Mouse (Mus musculus): ENCODE results near the gene Klk1b9. TPM values are rescaled to one million over a fixed set of nuclear protein-coding genes. Genes with fewer than 3 reads are reported as not detected.
"Not testable (repeated sequence)": the region's sequence is repeated elsewhere in the genome, so short reads cannot be mapped to it uniquely, and the experiment has no call there.

Gene Klk1b9
- polyA plus RNA-seq, 1 experiment from 2014 or later, result not detected

DNA sequence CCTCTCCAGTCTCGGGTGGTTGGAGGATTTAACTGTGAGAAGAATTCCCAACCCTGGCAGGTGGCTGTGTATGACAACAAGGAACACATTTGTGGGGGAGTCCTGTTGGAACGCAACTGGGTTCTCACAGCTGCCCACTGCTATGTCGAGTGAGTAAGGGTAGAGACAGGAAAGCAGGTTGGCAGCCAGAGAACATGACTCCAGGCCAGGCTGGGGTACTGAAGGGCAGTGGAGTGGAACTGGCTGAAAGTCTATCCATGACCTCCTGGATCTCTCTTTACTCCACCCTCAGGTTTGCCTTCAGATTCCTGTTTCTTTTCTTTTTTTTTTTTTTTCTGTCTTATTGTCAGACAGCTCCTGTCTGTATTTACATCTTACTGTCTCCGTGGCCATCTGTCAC is 23.2 kb upstream of the Klk1b9 start:
- Histone ChIP-seq H3K4me2 (ENCODE audit: low read length) (no peak overlapping the region), H3K9me3 (ENCODE audit: control insufficient read depth, low read length) (no peaks in the 10 kb centered on the region), H3K9ac (ENCODE audit: low read length) (no peak overlapping the region), H3K4me3 (ENCODE audit: low read depth, low read length) (no peak overlapping the region), H3K27me3 (replicated peaks; ENCODE audit: control insufficient read depth, insufficient read depth, low read length) (no peaks in the 10 kb centered on the region), H3K4me1 (replicated peaks; ENCODE audit: control insufficient read depth, insufficient read depth, low read length) (no peaks in the 10 kb centered on the region), H3K36me3 (ENCODE audit: control insufficient read depth, insufficient read depth, low read length) (no peaks in the 10 kb centered on the region), H3K27ac (ENCODE audit: low read depth) (no peak overlapping the region)
- whole genome bisulfite sequencing, result 60% methylated on average over 4 of the region's 4 CpGs
- no peak for ATAC-seq (replicated peaks; ENCODE audit: low FRiP score, low TSS enrichment, low read depth)
- DNase-seq (ENCODE audit: low spot score), result no peak

DNA sequence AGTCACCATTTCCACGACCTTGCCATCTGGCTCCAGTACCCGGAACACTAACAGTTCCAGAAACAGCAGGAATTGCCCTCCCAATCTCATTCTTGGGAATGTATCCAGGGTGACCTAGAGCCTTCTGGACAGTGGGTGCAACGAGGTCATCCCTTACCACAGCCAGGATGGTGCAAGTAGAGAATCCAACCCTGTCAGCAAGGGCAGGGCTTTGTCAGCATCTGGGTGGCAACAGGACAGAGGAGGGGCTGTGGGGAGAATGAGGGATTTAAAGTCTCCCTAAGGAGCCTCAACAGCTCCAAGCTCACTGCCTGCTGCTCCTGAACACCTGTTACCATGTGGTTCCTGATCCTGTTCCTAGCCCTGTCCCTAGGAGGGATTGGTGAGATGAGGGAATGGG is 9.4 kb upstream of the Klk1b9 start, which contains the start of gene Klk1b1:
Klk1b1 (plus strand) TSS at position 301 of the 400 bp plus-strand sequence.
- DNase-seq (ENCODE audit: low spot score) (no peak), ATAC-seq (replicated peaks; ENCODE audit: low FRiP score, low TSS enrichment, low read depth) (no peak)
- Histone ChIP-seq H3K36me3 (ENCODE audit: control insufficient read depth, insufficient read depth, low read length) (no peaks in the 10 kb centered on the region), H3K27ac (ENCODE audit: low read depth) (no peak within 1 kb of the TSS), H3K9ac (ENCODE audit: low read length) (no peak within 1 kb of the TSS), H3K4me2 (ENCODE audit: low read length) (no peak within 1 kb of the TSS), H3K4me3 (ENCODE audit: low read depth, low read length) (no peak within 1 kb of the TSS), H3K9me3 (ENCODE audit: control insufficient read depth, low read length) (no peaks in the 10 kb centered on the region), H3K4me1 (replicated peaks; ENCODE audit: control insufficient read depth, insufficient read depth, low read length) (no peaks in the 10 kb centered on the region), H3K27me3 (replicated peaks; ENCODE audit: control insufficient read depth, insufficient read depth, low read length) (no peaks in the 10 kb centered on the region)
- 71% methylated on average over 3 of the region's 3 CpGs for WGBS

DNA sequence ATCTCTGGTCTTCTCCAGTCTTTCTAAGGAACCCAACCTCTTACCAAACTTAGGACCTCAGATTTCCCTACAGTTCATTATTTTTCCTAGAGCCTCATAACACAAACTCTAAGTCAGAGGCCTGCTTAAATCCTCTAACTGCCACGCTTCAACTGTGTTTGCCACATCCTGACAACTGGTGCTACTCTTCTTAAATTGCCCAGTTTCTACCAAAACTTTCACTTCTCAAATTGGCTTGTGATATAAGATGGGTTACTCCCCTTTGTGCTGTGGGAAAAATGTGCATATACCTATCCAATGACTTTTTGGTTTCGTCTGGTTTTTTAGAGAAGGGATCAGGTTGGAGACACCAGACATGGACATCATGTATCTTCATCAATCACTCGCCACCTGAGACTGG is 8.8 kb upstream of the Klk1b9 start:
- 79% methylated on average over 3 of the region's 3 CpGs for WGBS
- Histone ChIP-seq H3K4me1 (replicated peaks; ENCODE audit: control insufficient read depth, insufficient read depth, low read length) (no peaks in the 10 kb centered on the region), H3K9ac (ENCODE audit: low read length) (no peak overlapping the region), H3K4me2 (ENCODE audit: low read length) (no peak overlapping the region), H3K9me3 (ENCODE audit: control insufficient read depth, low read length) (no peaks in the 10 kb centered on the region), H3K27ac (ENCODE audit: low read depth) (no peak overlapping the region), H3K36me3 (ENCODE audit: control insufficient read depth, insufficient read depth, low read length) (no peaks in the 10 kb centered on the region), H3K27me3 (replicated peaks; ENCODE audit: control insufficient read depth, insufficient read depth, low read length) (no peaks in the 10 kb centered on the region), H3K4me3 (ENCODE audit: low read depth, low read length) (no peak overlapping the region)
- ATAC-seq (replicated peaks; ENCODE audit: low FRiP score, low TSS enrichment, low read depth), result no peak
- DNase-seq (ENCODE audit: low spot score), result no peak

- Histone ChIP-seq H3K27ac (ENCODE audit: low read depth) (no peak overlapping the region), H3K27me3 (replicated peaks; ENCODE audit: control insufficient read depth, insufficient read depth, low read length) (no peaks in the 10 kb centered on the region), H3K36me3 (ENCODE audit: control insufficient read depth, insufficient read depth, low read length) (no peaks in the 10 kb centered on the region), H3K4me2 (ENCODE audit: low read length) (no peak overlapping the region), H3K4me1 (replicated peaks; ENCODE audit: control insufficient read depth, insufficient read depth, low read length) (no peaks in the 10 kb centered on the region), H3K4me3 (ENCODE audit: low read depth, low read length) (no peak overlapping the region), H3K9ac (ENCODE audit: low read length) (no peak overlapping the region), H3K9me3 (ENCODE audit: control insufficient read depth, low read length) (no peaks in the 10 kb centered on the region)
- ATAC-seq (replicated peaks; ENCODE audit: low FRiP score, low TSS enrichment, low read depth) (no peak), DNase-seq (ENCODE audit: low spot score) (no peak)
- WGBS, result 78% methylated on average over 2 of the region's 2 CpGs
Observed at GRCm38 (mm10) chr7:43967612-43968011, 8.2 kb upstream of the Klk1b9 start.

- Histone ChIP-seq H3K4me1 (replicated peaks; ENCODE audit: control insufficient read depth, insufficient read depth, low read length) (no peaks in the 10 kb centered on the region), H3K9ac (ENCODE audit: low read length) (no peak overlapping the region), H3K4me3 (ENCODE audit: low read depth, low read length) (no peak overlapping the region), H3K36me3 (ENCODE audit: control insufficient read depth, insufficient read depth, low read length) (no peaks in the 10 kb centered on the region), H3K4me2 (ENCODE audit: low read length) (no peak overlapping the region), H3K9me3 (ENCODE audit: control insufficient read depth, low read length) (no peaks in the 10 kb centered on the region), H3K27me3 (replicated peaks; ENCODE audit: control insufficient read depth, insufficient read depth, low read length) (no peaks in the 10 kb centered on the region), H3K27ac (ENCODE audit: low read depth) (no peak overlapping the region)
- DNase-seq (ENCODE audit: low spot score) (no peak), ATAC-seq (replicated peaks; ENCODE audit: low FRiP score, low TSS enrichment, low read depth) (no peak)
Observed at GRCm38 (mm10) chr7:43985657-43986056, 9.8 kb downstream of the Klk1b9 start.

DNA sequence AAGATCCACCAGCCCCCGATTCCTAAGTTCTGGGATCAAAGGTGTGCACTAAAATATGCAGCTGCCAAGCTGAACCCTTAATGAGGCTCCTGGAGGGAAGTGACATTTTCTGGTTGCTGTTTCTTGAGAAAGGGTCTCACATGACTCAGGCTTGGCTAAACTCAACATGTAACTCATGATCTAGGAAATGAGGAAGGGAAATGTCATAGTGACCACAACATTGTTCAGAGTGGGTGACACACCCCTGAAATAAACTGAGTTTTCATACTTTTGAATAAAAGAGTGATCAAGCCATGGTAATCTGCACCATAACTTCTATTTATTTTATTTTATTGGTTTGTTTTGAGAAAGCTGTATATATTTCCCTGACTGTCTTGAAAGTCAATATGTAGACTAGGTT is 19.0 kb downstream of the Klk1b9 start:
- not testable (repeated sequence) for H3K4me1 ChIP-seq (replicated peaks; ENCODE audit: control insufficient read depth, insufficient read depth, low read length); H3K27me3 ChIP-seq (replicated peaks; ENCODE audit: control insufficient read depth, insufficient read depth, low read length); H3K4me3 ChIP-seq (ENCODE audit: low read depth, low read length); H3K4me2 ChIP-seq (ENCODE audit: low read length); H3K27ac ChIP-seq (ENCODE audit: low read depth); DNase-seq (ENCODE audit: low spot score); ATAC-seq (replicated peaks; ENCODE audit: low FRiP score, low TSS enrichment, low read depth); H3K9me3 ChIP-seq (ENCODE audit: control insufficient read depth, low read length); H3K9ac ChIP-seq (ENCODE audit: low read length); H3K36me3 ChIP-seq (ENCODE audit: control insufficient read depth, insufficient read depth, low read length)
- WGBS, result 86% methylated on average over 1 of the region's 1 CpGs

DNA sequence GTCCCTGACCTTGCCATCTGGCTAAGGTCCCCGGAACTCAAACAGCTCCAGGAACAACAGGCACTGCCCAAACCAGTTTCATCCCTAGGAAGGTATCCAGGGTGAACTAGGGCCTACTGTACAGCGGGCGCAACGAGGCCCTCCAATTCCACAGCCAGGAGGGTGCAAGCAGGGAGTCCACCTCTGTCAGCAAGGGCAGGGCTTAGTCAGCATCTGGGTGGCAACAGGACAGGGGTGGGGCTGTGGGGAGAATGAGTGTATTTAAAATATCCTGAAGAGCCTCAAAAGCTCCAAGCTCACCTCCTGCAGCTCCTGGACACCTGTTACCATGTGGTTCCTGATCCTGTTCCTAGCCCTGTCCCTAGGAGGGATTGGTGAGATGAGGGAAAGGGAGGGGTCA is 19.7 kb downstream of the Klk1b9 start, which contains the start of gene Klk1b11:
Klk1b11 (plus strand) TSS at position 301 of the 400 bp plus-strand sequence.
- not testable (repeated sequence) for H3K4me1 ChIP-seq (replicated peaks; ENCODE audit: control insufficient read depth, insufficient read depth, low read length); H3K4me2 ChIP-seq (ENCODE audit: low read length); H3K27ac ChIP-seq (ENCODE audit: low read depth); DNase-seq (ENCODE audit: low spot score); ATAC-seq (replicated peaks; ENCODE audit: low FRiP score, low TSS enrichment, low read depth); H3K9me3 ChIP-seq (ENCODE audit: control insufficient read depth, low read length); H3K27me3 ChIP-seq (replicated peaks; ENCODE audit: control insufficient read depth, insufficient read depth, low read length); H3K9ac ChIP-seq (ENCODE audit: low read length); H3K4me3 ChIP-seq (ENCODE audit: low read depth, low read length); H3K36me3 ChIP-seq (ENCODE audit: control insufficient read depth, insufficient read depth, low read length)
- WGBS, result 72% methylated on average over 4 of the region's 4 CpGs

GRCm38 (mm10) chr7:44004847-44005246 is 29.0 kb downstream of the Klk1b9 start:
- H3K27ac ChIP-seq (ENCODE audit: low read depth), result no peak overlapping the region
- no peaks in the 10 kb centered on the region for H3K36me3 ChIP-seq (ENCODE audit: control insufficient read depth, insufficient read depth, low read length)
- no peak overlapping the region for H3K4me3 ChIP-seq (ENCODE audit: low read depth, low read length)
- no peak for ATAC-seq (replicated peaks; ENCODE audit: low FRiP score, low TSS enrichment, low read depth)
- no peak overlapping the region for H3K4me2 ChIP-seq (ENCODE audit: low read length)
- no peaks in the 10 kb centered on the region for H3K9me3 ChIP-seq (ENCODE audit: control insufficient read depth, low read length)
- no peaks in the 10 kb centered on the region for H3K27me3 ChIP-seq (replicated peaks; ENCODE audit: control insufficient read depth, insufficient read depth, low read length)
- H3K4me1 ChIP-seq (replicated peaks; ENCODE audit: control insufficient read depth, insufficient read depth, low read length), result no peaks in the 10 kb centered on the region
- H3K9ac ChIP-seq (ENCODE audit: low read length), result no peak overlapping the region
- DNase-seq (ENCODE audit: low spot score), result no peak

DNA sequence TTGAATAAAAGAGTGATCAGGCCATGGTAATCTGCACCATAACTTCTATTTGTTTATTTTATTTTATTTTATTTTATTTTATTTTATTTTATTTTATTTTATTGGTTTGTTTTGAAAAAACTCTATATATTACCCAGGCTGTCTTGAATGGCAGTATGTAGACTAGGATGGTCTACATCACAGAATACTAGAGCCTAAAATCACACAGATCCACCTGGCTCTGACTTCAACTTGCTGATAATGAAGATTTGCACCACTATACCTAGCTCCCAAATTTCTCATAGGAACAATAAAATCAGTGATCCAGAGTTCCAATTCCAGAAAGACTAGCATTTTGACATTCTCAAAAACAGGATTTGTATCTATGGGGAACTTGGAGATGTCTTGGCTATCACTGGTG is 36.0 kb downstream of the Klk1b9 start, which contains the start of gene Klk1b26:
Klk1b26 (plus strand) TSS at position 301 of the 400 bp plus-strand sequence.
- not testable (repeated sequence) for H3K9me3 ChIP-seq (ENCODE audit: control insufficient read depth, low read length); H3K36me3 ChIP-seq (ENCODE audit: control insufficient read depth, insufficient read depth, low read length); H3K27ac ChIP-seq (ENCODE audit: low read depth); H3K27me3 ChIP-seq (replicated peaks; ENCODE audit: control insufficient read depth, insufficient read depth, low read length); ATAC-seq (replicated peaks; ENCODE audit: low FRiP score, low TSS enrichment, low read depth); H3K4me3 ChIP-seq (ENCODE audit: low read depth, low read length); H3K4me2 ChIP-seq (ENCODE audit: low read length); H3K4me1 ChIP-seq (replicated peaks; ENCODE audit: control insufficient read depth, insufficient read depth, low read length); H3K9ac ChIP-seq (ENCODE audit: low read length); DNase-seq (ENCODE audit: low spot score)

Measured in intestine, embryonic 14.5 days (tissue).